Mouse (Mus musculus) testis, postnatal 14 days (tissue): ENCODE results near the gene Lrrk1.

ENCODE experiments used
- DNase-seq: peaks from one replicate; pipeline ENCODE4 v3.0.0; 2021; ENCODE audit warnings: low spot score

Lrrk1 gene

GRCm38 (mm10) chr7:66297656-66298021 is 90.5 kb downstream of the Lrrk1 start:
- DNase-seq: no peak

GRCm38 (mm10) chr7:66296921-66297655 is 91.1 kb downstream of the Lrrk1 start:
- peak; percentile 57 for DNase-seq

GRCm38 (mm10) chr7:66292552-66293376 is 95.4 kb downstream of the Lrrk1 start:
- DNase-seq: no peak

GRCm38 (mm10) chr7:66292010-66292409 is 96.1 kb downstream of the Lrrk1 start:
- no peak for DNase-seq

GRCm38 (mm10) chr7:66282984-66283612 is 105.1 kb downstream of the Lrrk1 start:
- no peak for DNase-seq

GRCm38 (mm10) chr7:66282265-66282664 is 105.9 kb downstream of the Lrrk1 start:
- DNase-seq: no peak

- DNase-seq: no peak
These were observed 110.1 kb downstream of the Lrrk1 start for GRCm38 (mm10) chr7:66278001-66278400.

GRCm38 (mm10) chr7:66273494-66273893 is 114.7 kb downstream of the Lrrk1 start:
- no peak for DNase-seq

GRCm38 (mm10) chr7:66271226-66271625 is 116.9 kb downstream of the Lrrk1 start:
- DNase-seq: no peak

- DNase-seq: no peak
These were observed 121.0 kb downstream of the Lrrk1 start for GRCm38 (mm10) chr7:66266942-66267850.

GRCm38 (mm10) chr7:66263421-66263820 is 124.7 kb downstream of the Lrrk1 start:
- no peak for DNase-seq

GRCm38 (mm10) chr7:66262570-66263156 is 125.5 kb downstream of the Lrrk1 start:
- no peak for DNase-seq

- DNase-seq: no peak
These were observed 127.3 kb downstream of the Lrrk1 start for GRCm38 (mm10) chr7:66260763-66261390.

GRCm38 (mm10) chr7:66260295-66260694 is 127.9 kb downstream of the Lrrk1 start:
- DNase-seq: no peak

- no peak for DNase-seq
These were observed 128.5 kb downstream of the Lrrk1 start for GRCm38 (mm10) chr7:66259436-66260206.

- no peak for DNase-seq
These were observed 129.2 kb downstream of the Lrrk1 start for GRCm38 (mm10) chr7:66258997-66259396.

- DNase-seq: no peak
These were observed 130.9 kb downstream of the Lrrk1 start for GRCm38 (mm10) chr7:66257232-66257631.

GRCm38 (mm10) chr7:66256441-66256840 is 131.7 kb downstream of the Lrrk1 start:
- no peak for DNase-seq

GRCm38 (mm10) chr7:66254993-66255392 is 133.2 kb downstream of the Lrrk1 start:
- DNase-seq: no peak

- peak; percentile 20 for DNase-seq
These were observed 134.0 kb downstream of the Lrrk1 start for GRCm38 (mm10) chr7:66253975-66254651.
